Mouse (Mus musculus): ENCODE measurements around the gene Zscan12.
"Not testable (repeated sequence)": the region's sequence is repeated elsewhere in the genome, so short reads cannot be mapped to it uniquely, and the experiment has no call there.

The Zscan12 gene

DNA sequence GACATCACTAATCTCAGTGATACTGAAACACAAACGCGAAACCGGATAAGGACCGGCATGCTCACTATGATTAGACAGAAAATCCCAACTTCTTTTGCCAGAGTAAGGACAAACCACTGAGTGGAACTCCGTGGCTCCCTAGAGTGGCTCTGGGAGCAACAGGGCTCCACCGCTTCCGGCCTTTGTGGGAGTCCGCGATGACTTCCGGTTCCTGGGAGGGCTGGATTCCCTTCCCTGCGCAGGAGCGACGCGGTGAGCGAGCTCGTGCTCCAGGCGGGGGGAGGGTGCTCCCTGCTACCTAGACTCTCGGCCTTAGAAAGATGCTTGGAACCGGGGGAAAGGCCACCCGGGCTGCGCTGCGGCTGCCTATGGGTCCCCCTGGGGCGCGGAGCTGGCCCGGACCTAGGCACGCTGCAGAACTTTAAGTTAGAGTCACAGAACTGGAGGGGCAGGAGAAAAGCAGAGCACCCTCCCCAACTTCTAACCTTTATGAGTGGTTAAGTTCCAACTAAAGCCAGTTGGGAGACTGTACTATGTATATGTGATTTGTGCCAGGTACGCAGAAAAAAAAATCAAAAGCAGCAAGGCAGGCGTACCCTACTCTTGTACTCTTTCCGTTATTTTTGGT, at the start of gene Zscan12:
TSS of gene Zscan12 (plus strand) at position 200 of the 628 bp plus-strand sequence.
- DNase-seq (ENCODE audit: extremely low read depth, low read depth): peak; percentile 92

DNA sequence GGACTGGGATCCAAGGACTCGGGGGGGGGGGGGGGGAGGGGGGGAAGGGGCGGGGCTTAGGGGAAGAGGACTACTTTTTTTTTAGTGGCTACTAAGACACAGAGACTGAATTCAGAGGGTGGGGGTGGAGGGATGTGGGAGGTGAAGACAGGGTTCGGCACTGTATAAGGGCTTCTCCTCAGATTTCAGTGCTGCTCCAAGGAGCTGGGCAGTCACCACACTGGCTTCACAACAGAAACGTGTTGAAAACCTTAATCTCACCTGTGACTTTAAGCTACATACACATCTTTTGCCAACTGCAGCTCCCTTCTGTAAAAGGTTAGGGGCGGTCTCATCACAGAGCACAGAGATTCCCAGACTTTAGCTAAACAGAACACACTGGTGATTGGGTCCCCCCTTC, 49.8 kb upstream of the Zscan12 start:
- no peak for DNase-seq (ENCODE audit: extremely low read depth, low read depth)

DNA sequence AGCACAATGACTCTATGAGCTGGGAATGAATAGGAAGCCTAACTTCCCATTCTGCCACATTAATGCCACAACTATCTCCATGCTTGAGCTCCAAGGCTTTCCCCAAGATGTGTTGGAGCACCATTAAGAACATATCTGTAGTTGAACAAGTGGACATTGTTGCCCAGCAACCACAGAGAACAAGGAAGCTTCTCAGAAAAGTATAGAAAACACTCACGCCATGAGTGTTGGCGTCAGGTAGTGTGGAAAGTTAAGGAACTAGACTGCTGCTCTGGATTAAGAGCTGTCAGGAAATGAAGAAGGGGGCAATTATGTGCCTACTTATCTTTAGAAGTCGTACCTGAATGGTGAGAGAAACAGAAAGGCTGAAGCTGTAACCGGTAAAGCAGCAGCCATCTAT, 48.7 kb upstream of the Zscan12 start:
- no peak for DNase-seq (ENCODE audit: extremely low read depth, low read depth)

DNA sequence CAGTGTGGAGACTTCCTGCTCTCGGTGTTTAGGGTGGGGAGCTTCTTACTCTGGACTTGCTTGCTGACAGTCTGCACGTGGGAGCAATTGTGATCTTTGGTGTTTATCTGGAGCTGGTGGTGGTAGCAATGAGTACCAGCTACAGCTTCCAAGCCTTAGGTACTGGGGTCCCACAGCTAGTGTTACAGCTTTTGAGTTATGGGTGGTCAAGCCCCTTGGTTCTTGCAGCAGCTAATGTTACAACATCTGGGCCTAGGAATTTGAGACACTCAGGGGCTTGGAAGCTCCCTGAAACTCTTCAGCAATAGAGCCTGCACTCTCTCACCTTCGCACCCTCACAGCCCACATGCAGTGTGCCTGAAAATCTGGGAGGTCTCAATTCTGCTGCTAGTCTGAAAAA, 42.4 kb upstream of the Zscan12 start:
- DNase-seq (ENCODE audit: extremely low read depth, low read depth): no peak

DNA sequence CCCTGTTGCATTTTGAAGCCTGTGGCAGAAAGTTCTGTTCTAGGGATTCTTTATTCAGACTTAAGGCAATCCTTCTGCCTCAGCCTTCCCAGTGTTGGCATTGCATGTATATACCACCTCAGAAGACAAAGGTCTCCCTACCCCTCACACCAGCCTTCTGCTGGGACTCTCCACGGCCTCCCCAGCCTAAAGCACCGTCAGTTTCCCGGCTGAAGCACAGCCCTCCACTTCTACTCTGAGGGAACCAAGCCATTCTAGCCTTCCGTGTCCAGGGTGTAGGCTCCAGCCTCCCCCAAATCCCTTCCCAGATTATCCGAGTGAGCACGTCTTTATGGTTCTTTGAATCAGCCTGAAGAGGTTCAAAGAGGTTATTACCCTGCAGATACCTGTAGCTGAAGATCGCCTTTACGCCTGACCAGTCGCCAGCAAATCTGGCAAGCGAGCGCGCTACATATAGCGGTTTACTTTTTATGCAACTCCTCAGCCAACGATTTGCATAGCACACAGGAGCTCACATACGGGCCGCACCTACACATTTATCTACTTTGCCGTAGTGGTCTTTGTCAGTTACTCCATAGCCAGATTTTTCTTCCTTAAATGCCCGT, 40.6 kb upstream of the Zscan12 start:
- peak; percentile 18 for DNase-seq (ENCODE audit: extremely low read depth, low read depth)

DNA sequence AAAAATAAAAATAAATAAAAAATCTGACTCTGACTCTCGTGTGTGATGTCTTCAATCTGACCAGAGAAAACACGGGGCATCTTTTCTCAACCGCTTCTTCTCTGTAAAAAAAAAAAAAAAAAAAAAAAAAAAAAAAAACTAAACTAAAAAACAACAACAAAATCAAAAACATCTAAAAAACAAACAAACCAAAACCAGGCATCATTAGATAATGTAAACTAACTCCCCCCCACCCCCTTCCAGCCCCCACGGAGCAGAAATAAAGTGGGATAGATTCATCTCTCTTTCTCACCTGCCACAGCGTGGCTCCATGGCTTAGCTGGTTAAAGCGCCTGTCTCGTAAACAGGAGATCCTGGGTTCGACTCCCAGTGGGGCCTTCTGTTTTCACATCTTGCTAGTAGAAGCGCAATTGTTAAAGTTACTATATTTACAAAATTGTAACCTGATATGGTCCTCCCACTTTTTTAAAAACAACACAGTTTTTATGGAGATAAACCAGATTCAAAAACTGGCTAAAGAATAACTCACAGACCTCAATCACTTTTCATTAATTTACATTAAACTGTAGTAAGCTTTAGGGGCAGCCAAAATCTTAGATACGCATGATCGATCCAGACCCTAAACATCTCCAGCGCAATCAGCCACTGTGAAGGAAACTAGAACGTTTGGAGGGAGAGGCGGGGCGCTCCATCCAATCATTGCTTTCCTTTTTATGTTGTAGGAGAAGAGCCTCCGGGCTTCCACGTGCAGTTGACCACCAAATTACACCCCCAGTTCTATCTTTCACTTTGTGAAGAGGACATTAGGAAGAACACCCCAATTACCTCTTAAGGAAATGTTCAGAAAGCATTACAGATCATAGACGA, 39.9 kb upstream of the Zscan12 start:
- peak; percentile 62 for DNase-seq (ENCODE audit: extremely low read depth, low read depth)

DNA sequence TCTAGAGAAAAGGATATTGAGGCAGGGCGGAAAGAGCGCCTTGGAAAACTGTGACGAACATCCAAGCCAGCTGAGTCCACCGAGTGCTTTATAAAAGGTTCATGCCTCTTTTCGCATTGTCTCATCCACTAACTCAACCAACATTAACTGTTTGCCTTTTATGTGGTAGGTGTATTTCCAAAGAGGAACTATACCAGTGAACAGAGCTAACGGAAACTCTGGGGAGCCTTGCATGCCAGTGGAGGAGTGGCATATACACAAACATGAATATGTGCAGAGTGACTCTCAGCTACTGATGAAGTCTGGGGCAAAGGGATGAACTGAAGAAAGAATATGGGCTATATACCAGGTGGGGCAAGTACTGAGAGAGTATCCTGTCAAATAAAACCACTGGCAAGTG, 39.2 kb upstream of the Zscan12 start:
- DNase-seq (ENCODE audit: extremely low read depth, low read depth): peak; percentile 28

DNA sequence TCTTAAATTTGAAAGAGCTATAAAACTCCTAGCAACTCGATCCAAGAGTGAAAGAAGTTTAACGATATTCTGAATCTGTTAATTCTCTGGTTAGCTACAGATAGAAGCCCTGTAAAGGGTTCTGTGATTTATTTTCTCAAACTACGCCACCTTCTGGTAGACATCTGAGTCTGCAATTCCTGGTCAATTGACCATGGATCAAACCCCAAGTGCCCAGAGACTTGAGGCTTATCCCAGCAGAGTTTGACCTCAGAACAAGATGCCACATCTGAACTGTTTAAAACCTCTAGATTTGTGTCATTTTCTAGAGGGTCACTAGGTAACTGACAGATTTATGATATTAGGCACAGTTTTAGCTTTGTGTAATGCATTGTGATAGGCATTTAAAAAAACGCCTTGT, 36.4 kb upstream of the Zscan12 start:
- DNase-seq (ENCODE audit: extremely low read depth, low read depth): peak; percentile 34

DNA sequence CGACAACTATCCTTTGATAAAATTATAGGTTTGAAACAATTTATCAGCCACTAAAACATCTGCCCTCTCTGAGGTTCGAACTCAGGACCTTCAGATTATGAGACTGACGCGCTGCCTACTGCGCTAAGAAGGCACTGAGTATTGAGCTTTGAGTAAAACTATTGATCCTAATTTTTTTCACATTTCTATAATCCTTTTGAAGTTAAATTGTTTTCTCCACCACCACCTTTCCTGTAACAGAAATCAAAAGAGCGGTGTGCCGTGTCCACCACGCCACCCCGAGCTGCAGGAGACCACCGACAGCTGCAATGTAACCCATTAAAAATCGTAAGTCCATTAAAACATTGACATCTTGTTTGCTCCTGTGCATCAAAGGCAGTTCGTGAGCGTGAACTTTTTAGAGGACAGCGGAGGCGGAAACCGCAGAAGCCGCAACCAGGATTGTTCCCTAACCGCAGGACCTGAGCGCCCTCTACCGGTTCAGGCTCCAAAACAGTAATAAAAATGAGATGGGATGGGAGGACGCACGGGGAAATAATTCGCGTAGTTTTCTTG, 35.9 kb upstream of the Zscan12 start:
- DNase-seq (ENCODE audit: extremely low read depth, low read depth): peak; percentile 53

DNA sequence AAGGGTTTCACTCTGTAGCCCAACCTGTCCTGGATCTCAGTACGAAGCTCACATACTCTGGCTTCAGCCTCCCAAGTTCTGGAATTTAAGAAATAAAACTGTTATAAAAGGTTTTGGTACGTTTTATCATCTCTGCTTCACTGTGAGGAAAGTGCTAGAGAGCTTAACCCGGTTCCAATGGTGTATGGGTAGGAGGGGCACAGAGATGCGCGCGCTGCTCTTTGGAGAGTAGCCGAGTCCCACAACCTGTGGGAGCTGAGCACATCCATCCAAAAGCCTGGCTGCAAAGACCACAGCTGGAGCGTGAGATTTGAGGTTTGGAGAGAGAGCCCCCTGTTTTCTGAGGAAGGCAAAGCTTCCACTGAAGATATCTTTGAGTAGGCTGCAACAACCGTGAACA, 35.2 kb upstream of the Zscan12 start:
- DNase-seq (ENCODE audit: extremely low read depth, low read depth): no peak

DNA sequence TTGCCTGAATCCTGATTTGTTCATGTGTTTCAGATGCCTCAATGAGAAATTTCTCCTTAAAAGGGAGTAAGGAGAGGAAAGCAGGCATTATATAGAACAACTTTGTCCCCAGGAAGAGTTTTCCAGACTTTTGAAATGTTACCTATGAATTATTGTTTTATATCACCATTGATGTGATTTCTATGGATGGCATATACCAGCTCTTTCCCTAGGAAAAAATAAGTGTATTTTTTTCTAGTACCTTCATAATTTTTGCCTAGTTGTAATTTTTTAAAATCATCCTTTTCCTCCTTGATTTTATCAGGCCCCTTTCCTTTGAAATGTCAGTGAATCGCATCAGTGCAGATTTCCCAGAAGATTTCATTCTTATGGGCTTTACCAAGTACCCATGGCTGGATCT, 16.0 kb upstream of the Zscan12 start, which contains the start of gene Olfr1367:
TSS of gene Olfr1367 (plus strand) at position 301 of the 400 bp plus-strand sequence.
- DNase-seq (ENCODE audit: extremely low read depth, low read depth): no peak

DNA sequence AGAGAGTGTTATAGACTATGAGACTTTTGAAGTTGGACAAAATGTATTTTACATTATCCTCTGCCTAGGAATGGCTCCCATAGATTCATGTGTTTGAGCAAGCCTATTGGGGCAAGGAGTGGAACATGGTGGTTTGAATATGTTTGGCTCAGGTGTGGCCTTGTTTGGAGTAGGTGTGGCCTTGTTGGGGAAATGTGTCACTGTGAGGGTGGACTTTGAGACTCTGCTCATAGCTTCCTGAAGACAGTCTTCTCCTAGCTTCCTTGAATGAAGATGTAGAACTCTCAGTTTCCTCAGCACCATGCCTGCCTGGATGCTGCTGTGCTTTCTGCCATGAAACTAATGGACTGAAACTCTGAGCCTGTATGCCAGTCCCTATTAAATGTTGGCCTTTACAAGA, 12.0 kb upstream of the Zscan12 start:
- DNase-seq (ENCODE audit: extremely low read depth, low read depth): no peak

DNA sequence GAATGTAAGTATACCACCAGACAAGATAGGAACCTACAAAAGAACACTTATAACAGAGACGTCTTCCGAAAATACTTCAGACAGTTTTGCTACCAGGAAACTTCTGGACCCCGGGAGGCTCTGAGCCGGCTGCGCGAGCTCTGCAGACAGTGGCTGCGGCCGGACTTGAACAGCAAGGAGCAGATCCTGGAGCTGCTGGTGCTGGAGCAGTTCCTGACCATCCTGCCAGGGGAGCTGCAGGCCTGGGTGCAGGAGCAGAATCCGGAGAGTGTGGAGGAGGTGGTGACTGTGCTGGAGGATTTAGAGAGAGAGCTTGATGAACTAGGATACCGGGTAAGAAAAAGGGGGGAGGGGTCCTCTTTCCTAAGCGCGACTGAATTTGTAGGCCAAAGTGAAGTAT, 1.1 kb downstream of the Zscan12 start:
- DNase-seq (ENCODE audit: extremely low read depth, low read depth): no peak

DNA sequence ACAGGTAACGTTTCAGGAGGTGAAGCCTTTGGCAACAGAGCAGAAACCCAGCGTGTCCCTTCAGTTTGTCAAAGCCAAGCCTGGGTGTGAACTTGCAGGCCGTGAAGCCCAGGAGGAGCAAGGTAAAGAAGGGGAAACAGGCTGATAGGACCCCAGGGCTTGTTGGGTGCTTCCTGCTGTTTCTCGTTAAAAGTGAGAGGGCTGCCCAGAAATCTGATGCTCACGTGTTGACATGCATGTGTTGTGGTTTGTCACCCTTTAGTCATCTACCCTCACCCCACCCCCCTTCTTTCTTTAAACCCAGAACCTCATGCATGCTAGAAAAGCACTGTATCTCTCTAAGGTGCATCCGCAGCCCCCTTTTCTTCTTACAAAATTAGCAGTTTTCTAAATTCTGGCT, 4.0 kb downstream of the Zscan12 start:
- DNase-seq (ENCODE audit: extremely low read depth, low read depth): no peak

DNA sequence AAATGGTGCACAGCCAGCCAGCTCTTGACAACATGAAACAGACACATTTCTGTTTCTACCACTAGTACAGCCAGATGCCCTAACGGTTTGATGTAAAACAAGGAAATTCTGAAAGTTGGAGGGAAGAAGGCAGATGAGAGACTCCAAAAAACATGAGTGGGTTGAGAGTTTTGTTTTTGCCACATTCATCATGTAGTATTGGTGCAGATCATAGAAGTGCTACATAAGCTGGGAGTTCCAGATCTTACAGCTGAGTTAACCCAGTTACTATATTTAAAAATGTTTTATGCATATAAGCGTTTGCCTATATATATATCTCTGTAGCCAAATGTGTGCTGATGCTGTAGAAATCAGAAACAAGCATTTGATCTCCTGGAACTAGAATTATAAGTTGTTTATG, 10.1 kb downstream of the Zscan12 start:
- DNase-seq (ENCODE audit: extremely low read depth, low read depth): no peak

DNA sequence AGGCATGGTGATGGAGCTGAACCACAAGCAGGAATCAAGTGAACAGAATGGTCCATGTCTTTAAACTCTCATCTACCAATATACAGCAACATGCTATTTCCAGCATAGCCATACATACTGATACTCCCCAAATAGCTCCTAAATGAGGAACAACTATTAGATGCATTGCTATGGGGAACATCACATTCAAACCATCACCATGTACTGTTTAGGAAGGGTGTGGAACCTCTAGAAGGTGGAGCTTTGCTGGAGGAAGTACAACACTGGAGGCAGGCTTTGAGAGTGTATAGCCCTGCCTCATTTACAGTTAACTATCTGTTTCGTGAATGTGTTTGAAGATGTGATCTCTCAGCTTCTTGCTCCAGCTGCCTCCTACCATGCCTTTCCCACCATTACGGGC, 15.2 kb downstream of the Zscan12 start:
- DNase-seq (ENCODE audit: extremely low read depth, low read depth): peak; percentile 43

DNA sequence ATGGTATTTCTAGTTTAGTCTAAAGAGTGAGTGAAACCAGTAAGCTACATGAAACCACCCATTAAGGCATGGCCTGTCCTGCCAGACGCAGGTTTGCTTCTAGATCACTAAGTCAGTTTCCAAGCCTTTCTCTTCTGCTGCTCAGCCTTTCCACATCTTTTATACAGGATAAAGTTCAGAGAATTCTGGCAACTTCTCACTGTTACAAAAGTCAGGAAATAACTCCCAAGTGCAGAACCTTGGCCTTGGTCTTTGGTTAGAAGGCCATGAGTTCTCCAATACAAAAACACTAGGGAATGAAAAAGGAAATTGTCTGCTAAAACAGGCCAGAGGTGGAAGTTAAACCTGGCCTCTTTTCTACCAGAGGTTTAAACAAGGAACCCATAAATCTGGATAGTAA, 32.6 kb downstream of the Zscan12 start:
- DNase-seq (ENCODE audit: extremely low read depth, low read depth): no peak

DNA sequence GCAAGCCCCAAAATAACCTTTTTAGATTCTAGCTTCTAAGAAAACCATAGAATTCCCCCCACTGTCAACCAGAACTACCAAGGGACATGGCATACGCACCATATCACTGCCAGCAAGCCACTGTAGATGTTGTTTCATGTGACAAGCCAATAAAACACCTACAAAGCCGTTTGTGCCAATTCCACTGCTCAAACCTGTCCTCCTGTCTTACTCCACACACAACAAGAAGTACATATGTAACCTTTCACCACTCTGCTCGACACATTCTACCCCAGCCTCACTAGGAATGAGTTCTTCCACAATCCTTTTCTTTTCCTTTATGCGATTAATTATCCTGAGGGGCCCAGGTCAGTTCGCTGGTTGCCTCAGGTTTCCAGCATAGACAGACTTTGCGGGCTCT, 33.0 kb downstream of the Zscan12 start:
- no peak for DNase-seq (ENCODE audit: extremely low read depth, low read depth)

DNA sequence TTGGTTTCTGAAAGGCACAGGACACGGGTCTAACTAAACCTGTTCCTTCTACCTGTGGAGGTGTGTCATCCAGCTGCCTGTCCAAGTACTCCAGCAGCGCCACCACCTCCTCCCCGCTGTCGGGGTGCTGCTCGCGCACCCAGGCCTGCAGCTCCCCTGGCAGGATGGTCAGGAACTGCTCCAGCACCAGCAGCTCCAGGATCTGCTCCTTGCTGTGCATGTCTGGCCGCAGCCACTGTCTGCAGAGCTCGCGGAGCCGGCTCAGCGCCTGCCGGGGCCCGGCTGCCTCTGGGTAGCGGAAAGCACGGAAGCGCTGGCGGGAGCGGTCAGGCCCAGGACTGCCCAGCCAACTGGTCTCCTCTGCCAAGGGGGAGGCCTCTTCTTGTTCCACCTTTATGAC, 33.4 kb downstream of the Zscan12 start:
- DNase-seq (ENCODE audit: extremely low read depth, low read depth): not testable (repeated sequence)

DNA sequence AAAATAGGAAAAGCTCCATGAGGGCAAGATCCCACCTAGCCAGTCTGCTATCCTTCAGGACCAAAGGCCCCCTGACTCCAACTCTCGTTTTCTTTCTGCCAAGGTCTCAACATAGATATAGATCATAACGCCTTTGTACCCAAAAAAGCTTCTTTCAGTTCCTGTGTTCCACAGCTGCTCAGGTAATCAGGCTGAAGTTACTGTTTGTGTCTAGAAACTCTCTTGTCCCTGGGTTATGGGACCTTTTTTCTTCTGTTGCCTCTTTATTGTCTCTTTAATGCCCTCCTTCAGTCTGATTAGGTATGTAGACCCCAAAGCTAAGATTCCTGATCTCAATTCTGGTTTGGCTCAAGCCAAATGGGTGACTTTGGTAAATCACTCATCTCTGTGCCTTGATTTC, 34.9 kb downstream of the Zscan12 start:
- DNase-seq (ENCODE audit: extremely low read depth, low read depth): no peak

DNA sequence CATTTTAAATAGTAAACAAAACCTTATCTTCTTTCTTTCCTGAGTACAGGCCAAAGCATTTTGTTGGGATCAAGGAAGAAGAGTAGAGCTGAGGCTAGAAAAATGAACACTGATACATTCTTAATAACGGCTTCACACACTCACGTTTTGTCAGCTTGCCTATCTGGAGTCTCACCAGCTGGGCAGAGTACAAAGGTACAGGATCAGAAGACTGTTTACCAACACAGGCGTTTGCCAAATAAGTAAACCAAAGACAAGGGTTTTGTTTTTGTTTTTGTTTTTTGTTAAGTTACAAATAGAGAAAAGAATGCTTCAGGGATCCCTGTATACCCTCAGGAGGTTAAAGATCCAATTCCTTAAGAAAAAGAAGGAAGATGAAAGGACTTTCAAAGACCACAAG, 38.5 kb downstream of the Zscan12 start:
- DNase-seq (ENCODE audit: extremely low read depth, low read depth): no peak

DNA sequence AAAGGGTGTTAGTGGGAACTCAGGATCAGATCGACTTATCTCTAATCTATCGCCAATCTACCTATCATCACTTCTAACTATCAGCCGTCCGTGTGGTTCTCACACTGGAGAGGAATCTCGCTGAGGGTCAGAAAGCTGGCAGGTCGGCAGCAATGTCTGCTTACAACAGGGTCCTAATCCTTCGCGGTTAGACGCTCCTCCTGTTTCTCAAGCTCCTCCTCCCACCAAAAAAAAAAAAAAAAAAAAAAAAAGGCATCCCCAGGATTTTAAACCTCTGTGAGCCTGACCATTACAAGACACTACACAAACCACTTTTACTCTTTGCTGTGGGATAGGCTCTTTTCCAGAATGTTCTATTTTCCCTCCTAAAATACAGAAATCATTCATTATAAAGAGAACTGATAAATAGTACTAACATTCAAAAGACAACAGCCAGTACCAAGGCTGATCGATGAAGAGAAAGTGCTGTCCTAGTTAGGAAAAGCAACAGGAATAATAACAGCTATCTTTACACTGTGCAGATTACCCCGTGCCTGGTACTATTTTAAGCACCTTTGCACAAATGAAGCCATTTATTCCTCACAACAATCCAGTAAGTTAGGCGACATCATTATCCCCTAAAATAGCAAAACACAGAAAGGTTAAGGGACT, 39.1 kb downstream of the Zscan12 start:
- no peak for DNase-seq (ENCODE audit: extremely low read depth, low read depth)

All from MEL-GATA-1-ER (cell line).